Mouse (Mus musculus) ES-E14 (cell line): ENCODE data around the gene Tgfbrap1. TPM values are rescaled to one million over a fixed set of nuclear protein-coding genes. Genes with fewer than 3 reads are reported as not detected.

ENCODE experiments used
- DNase-seq: peaks from one replicate; pipeline ENCODE4 v3.0.0-alpha.2; 2013; ENCODE audit warnings: low read depth, low spot score
- H3K27ac ChIP-seq: 2 replicates; pipeline ENCODE4 v1.5.1; 2012; ENCODE audit warnings: low read depth, mild to moderate bottlenecking, low read length, moderate library complexity, mixed read lengths; ENCODE audit not compliant: poor library complexity, insufficient read depth, severe bottlenecking
- H3K36me3 ChIP-seq: 2 replicates; pipeline ENCODE4 v1.6.1; 2012; ENCODE audit warnings: mild to moderate bottlenecking, low read length, moderate library complexity, mixed read lengths; ENCODE audit not compliant: control insufficient read depth, poor library complexity, insufficient read depth, severe bottlenecking
- H3K4me1 ChIP-seq, 2 experiments: fragments of 150-350 bp in 1 of 2; sonication (generic) in 1 of 2; 2 replicates each; pipeline ENCODE4 v1.6.1; 2012; ENCODE audit warnings: low read length in 2 of 2, mild to moderate bottlenecking in 1 of 2, mixed read lengths in 1 of 2; ENCODE audit not compliant: control insufficient read depth in 2 of 2, insufficient read depth in 2 of 2, poor library complexity in 1 of 2
- H3K4me3 ChIP-seq, 2 experiments: fragments of 150-350 bp in 1 of 2; sonication (generic) in 1 of 2; 2 replicates each; pipeline ENCODE4 v1.5.1; 2012; ENCODE audit warnings: low read length in 2 of 2, low read depth in 1 of 2, mild to moderate bottlenecking in 1 of 2, mixed read lengths in 1 of 2; ENCODE audit not compliant: insufficient read depth in 1 of 2, poor library complexity in 1 of 2, severe bottlenecking in 1 of 2
- H3K9ac ChIP-seq: 2 replicates; pipeline ENCODE4 v1.6.1; 2012; ENCODE audit warnings: low read depth, mild to moderate bottlenecking, low read length, mixed read lengths; ENCODE audit not compliant: poor library complexity, insufficient read depth, severe bottlenecking
- H3K9me3 ChIP-seq: fragments of 150-350 bp; sonication (generic); 2 replicates; pipeline ENCODE4 v1.6.1; 2012; ENCODE audit warnings: low read depth, mild to moderate bottlenecking, low read length; ENCODE audit not compliant: control insufficient read depth, insufficient read depth
- CHD2 ChIP-seq: IDR thresholded peaks from 2 replicates; pipeline ENCODE4 v1.6.1; 2014; ENCODE audit warnings: mild to moderate bottlenecking, low read depth, low read length, inconsistent platforms
- HCFC1 ChIP-seq: IDR thresholded peaks from 2 replicates; pipeline ENCODE4 v1.6.1; 2012; ENCODE audit warnings: low read length, inconsistent platforms, borderline replicate concordance; ENCODE audit not compliant: insufficient read depth
- MAFK ChIP-seq: IDR thresholded peaks from 2 replicates; pipeline ENCODE4 v1.6.1; 2014; ENCODE audit warnings: mild to moderate bottlenecking, low read depth, low read length, inconsistent platforms; ENCODE audit not compliant: insufficient read depth
- ZC3H11A ChIP-seq: IDR thresholded peaks from 2 replicates; pipeline ENCODE4 v1.6.1; 2012; ENCODE audit warnings: low read depth, mild to moderate bottlenecking, inconsistent platforms, low read length, borderline replicate concordance
- ZNF384 ChIP-seq: IDR thresholded peaks from 2 replicates; pipeline ENCODE4 v1.6.1; 2012; ENCODE audit warnings: low read depth, low read length, inconsistent platforms
- in situ Hi-C, 2 experiments: fragments of 600-800 bp; cut with MboI; formaldehyde crosslinking; loops; one replicate each; pipeline ENCODE4 v1.15.1; 2025; ENCODE audit warnings: low sequenced_read_pairs in 2 of 2, inconsistent platforms in 1 of 2; ENCODE audit not compliant: unreplicated experiment in 2 of 2
- total RNA-seq: library from RNA; depleted of rRNA; stranded (reverse); fragments of 300-350 nt; gene quantifications from 2 replicates; pipeline ENCODE4 v1.2.3, GENCODE M21; 2012

Gene Tgfbrap1
- total RNA-seq, 1 experiment = 6.2 TPM

- DNase-seq = no peak
- no peak overlapping the region for H3K9ac ChIP-seq
- H3K36me3 ChIP-seq = peaks cover 3% of the 10 kb centered on the region; the same call in 1 of the 2 replicates
- H3K9me3 ChIP-seq = no peaks in the 10 kb centered on the region
- in situ Hi-C loops = loop anchor here in 1 of 2 experiments (25.0 kb wide), 1 partner anchor 160 kb away; no protein-coding TSS in a partner anchor
- no peak overlapping the region for H3K4me3 ChIP-seq
- TF ChIP-seq HCFC1 = no peak
- TF ChIP-seq ZC3H11A = no peak
- TF ChIP-seq ZNF384 = no peak
- no peak for TF ChIP-seq MAFK
- no peak for TF ChIP-seq CHD2
- no peak overlapping the region for H3K27ac ChIP-seq
- no peaks in the 10 kb centered on the region for H3K4me1 ChIP-seq
These were observed 25.9 kb downstream of the Tgfbrap1 start for GRCm38 (mm10) chr1:43072561-43072960.

GRCm38 (mm10) chr1:43072028-43072427 is 26.4 kb downstream of the Tgfbrap1 start:
- Histone ChIP-seq H3K9ac (no peak overlapping the region), H3K36me3 (peaks cover 3% of the 10 kb centered on the region; the same call in 1 of the 2 replicates), H3K9me3 (no peaks in the 10 kb centered on the region), H3K27ac (no peak overlapping the region), H3K4me1 (no peaks in the 10 kb centered on the region), H3K4me3 (no peak overlapping the region)
- no peak for DNase-seq
- TF ChIP-seq ZC3H11A (no peak), HCFC1 (no peak), MAFK (no peak), CHD2 (no peak), ZNF384 (no peak)
- in situ Hi-C loops = loop anchor here in 1 of 2 experiments (25.0 kb wide), 1 partner anchor 160 kb away; no protein-coding TSS in a partner anchor

GRCm38 (mm10) chr1:43070726-43071125 is 27.7 kb downstream of the Tgfbrap1 start:
- H3K36me3 ChIP-seq = peaks cover 3% of the 10 kb centered on the region; the same call in 1 of the 2 replicates
- no peak overlapping the region for H3K9ac ChIP-seq
- in situ Hi-C loops = loop anchor here in 1 of 2 experiments (25.0 kb wide), 1 partner anchor 158 kb away; no protein-coding TSS in a partner anchor

GRCm38 (mm10) chr1:43067551-43067950 is 30.9 kb downstream of the Tgfbrap1 start:
- no peak overlapping the region for H3K4me3 ChIP-seq
- H3K27ac ChIP-seq = no peak overlapping the region
- no peak for DNase-seq
- TF ChIP-seq HCFC1 (no peak), MAFK (no peak), ZC3H11A (no peak), ZNF384 (no peak), CHD2 (no peak)
- in situ Hi-C loops = loop anchor here in 1 of 2 experiments (25.0 kb wide), 1 partner anchor 155 kb away; no protein-coding TSS in a partner anchor
- H3K36me3 ChIP-seq = no peaks in the 10 kb centered on the region; the same call in 1 of the 2 replicates
- H3K4me1 ChIP-seq = no peaks in the 10 kb centered on the region
- H3K9me3 ChIP-seq = no peaks in the 10 kb centered on the region
- no peak overlapping the region for H3K9ac ChIP-seq

More at GRCm38 (mm10) chr1:43070726-43071125, 27.7 kb downstream of the Tgfbrap1 start:
- no peaks in the 10 kb centered on the region for H3K4me1 ChIP-seq
- H3K9me3 ChIP-seq = no peaks in the 10 kb centered on the region
- H3K4me3 ChIP-seq = no peak overlapping the region
- DNase-seq = no peak
- no peak for TF ChIP-seq CHD2
- no peak for TF ChIP-seq ZNF384
- no peak for TF ChIP-seq HCFC1
- TF ChIP-seq MAFK = no peak
- no peak for TF ChIP-seq ZC3H11A
- no peak overlapping the region for H3K27ac ChIP-seq
